ENCODE assay signal across 8 mouse cellular contexts in genomic region chr3:84692647-84693199, GRCm38 (mm10). TPM values are rescaled to one million over a fixed set of nuclear protein-coding genes. Genes with fewer than 3 reads are reported as not detected.
A peak's percentile ranks its signal among the peaks of the same experiment; 100 is the strongest.
DNase-seq lines count a peak whose midpoint lies in the region; ATAC-seq lines count a peak whose summit lies in the region.

No protein-coding gene starts in this region.

- H3K9ac ChIP-seq in midbrain, embryonic 13.5 days (replicated peaks) = no peak overlapping the region

- DNase-seq in cerebellum, adult 8-10 months = peak; percentile 38
- DNase-seq in cerebellum, adult 11-12 months = no peak
- peak; percentile 49 to 63 for DNase-seq in left cerebral cortex, postnatal 14 days (ENCODE audit: low spot score in 2 of 2)
- no peak for DNase-seq in left cerebral cortex, adult 9 months (ENCODE audit: low spot score in 2 of 2)
- peak; percentile 20 to 55 for DNase-seq in cerebellum, postnatal 25 days
- peak; percentile 61 for DNase-seq in lung, postnatal 25 days (ENCODE audit: low spot score)

- no peak for ATAC-seq in activated CD4-positive, CD25-positive, alpha-beta regulatory T cell, adult 4 months
- no peak for ATAC-seq in midbrain, embryonic 13.5 days

- H3K4me1 ChIP-seq in midbrain, embryonic 13.5 days (replicated peaks) = peaks cover 19% of the 10 kb centered on the region

- intact Hi-C loops in left cerebral cortex, postnatal 14 days (cut with DNase I) = loop anchor here (2.0 to 5.0 kb wide), 2 partner anchors 75 to 150 kb away; no protein-coding TSS in a partner anchor

- no peak overlapping the region for H3K4me2 ChIP-seq in midbrain, embryonic 13.5 days (replicated peaks)

- H3K27me3 ChIP-seq in midbrain, embryonic 13.5 days = peaks cover 11% of the 10 kb centered on the region

- 67% methylated on average over 4 of the region's 4 CpGs for WGBS in midbrain, embryonic 13.5 days

- no peaks in the 10 kb centered on the region for H3K9me3 ChIP-seq in midbrain, embryonic 13.5 days

- no peak overlapping the region for H3K4me3 ChIP-seq in midbrain, embryonic 13.5 days (replicated peaks)

- H3K36me3 ChIP-seq in midbrain, embryonic 13.5 days = no peaks in the 10 kb centered on the region

- H3K27ac ChIP-seq in midbrain, embryonic 13.5 days = no peak overlapping the region

RNA-seq across cellular contexts. Expression of gene Tmem154, which starts 26.7 kb away (rescaled TPM):
- 1 to 10 TPM in 1 of 2 experiments, under 1 TPM in 1; 0.78 to 1.4 TPM for total RNA-seq in left cerebral cortex, postnatal 14 days (2021)
- 100 to 1,000 TPM; 124 to 153 TPM for polyA plus RNA-seq in activated CD4-positive, CD25-positive, alpha-beta regulatory T cell, adult 4 months (2017; shearing (Covaris generic))
- 0.73 and 1.1 TPM in 2 replicates for polyA plus RNA-seq in midbrain, embryonic 13.5 days (2015; fragmentation: Nextera tagmentation; extraction: Ambion mirVana)

Comparison
In these comparisons a context has a peak if more than half of its experiments do, and no peak if none do; other contexts are left out.
1. DNase-seq: peak in cerebellum, adult 8-10 months (single experiment), left cerebral cortex, postnatal 14 days (2 of 2), cerebellum, postnatal 25 days (2 of 2) and lung, postnatal 25 days (single experiment); none in cerebellum, adult 11-12 months (single experiment) and left cerebral cortex, adult 9 months (0 of 2).
2. RNA of gene Tmem154, which starts 26.7 kb away (polyA plus RNA-seq): 124 to 153 TPM in activated CD4-positive, CD25-positive, alpha-beta regulatory T cell, adult 4 months; 0.73 to 1.1 TPM in midbrain, embryonic 13.5 days; every median in the first group is over 10 times any median in the second.